Comparison of ENCODE assay signal across 8 mouse cellular contexts in the genomic region with DNA sequence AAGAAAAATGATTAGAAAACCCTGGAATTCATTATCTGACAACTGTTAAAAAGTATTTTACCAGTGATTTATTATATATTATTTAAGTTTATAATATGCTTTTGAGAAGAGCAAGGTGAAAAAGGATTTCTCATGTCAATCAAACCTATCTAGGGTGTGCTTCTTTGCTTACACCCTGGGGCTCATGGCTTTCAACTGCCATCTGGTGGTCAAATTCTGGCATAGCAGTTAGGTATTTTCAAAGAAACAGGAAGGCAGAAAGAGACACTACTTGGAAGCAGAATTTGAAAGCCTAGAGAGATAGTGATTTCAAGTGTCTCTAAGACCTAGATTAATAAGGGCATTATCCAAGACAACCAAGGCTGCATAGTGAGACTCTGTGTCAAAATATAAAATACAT.
DNase-seq lines count a peak whose midpoint lies in the region; ATAC-seq lines count a peak whose summit lies in the region.

No protein-coding gene starts in this region.

- H3K36me3 ChIP-seq in heart, embryonic 12.5 days = no peaks in the 10 kb centered on the region

- no peak overlapping the region for H3K4me2 ChIP-seq in heart, embryonic 12.5 days

- no peaks in the 10 kb centered on the region for H3K9me3 ChIP-seq in heart, embryonic 12.5 days (replicated peaks)

- ATAC-seq in heart, embryonic 12.5 days (ENCODE audit: insufficient number of reproducible peaks, low FRiP score) = no peak

- H3K27ac ChIP-seq in heart, embryonic 12.5 days (ENCODE audit: poor library complexity, severe bottlenecking) = no peak overlapping the region

- H3K4me3 ChIP-seq in heart, embryonic 12.5 days = no peak overlapping the region

- H3K9ac ChIP-seq in heart, embryonic 12.5 days = no peak overlapping the region

- no peaks in the 10 kb centered on the region for H3K27me3 ChIP-seq in heart, embryonic 12.5 days (replicated peaks)

- DNase-seq in heart, adult 18-20 months = peak; percentile 1 to 25
- DNase-seq in right cerebral cortex, adult 2 months (ENCODE audit: low spot score in 2 of 2) = peak; percentile 1 to 29
- DNase-seq in right cerebral cortex, postnatal 4 days = no peak
- DNase-seq in cerebellum, postnatal 10 days = peak; percentile 42 to 53
- peak; percentile 27 to 29 for DNase-seq in kidney, postnatal 36 days
- peak; percentile 6 for DNase-seq in skeletal muscle tissue, adult 2 months (ENCODE audit: low read depth, low spot score)
- no peak for DNase-seq in testis, postnatal 14 days (ENCODE audit: low spot score)

- no peaks in the 10 kb centered on the region for H3K4me1 ChIP-seq in heart, embryonic 12.5 days (replicated peaks)

Comparison
In these comparisons a context has a peak if more than half of its experiments do, and no peak if none do; other contexts are left out.
1. DNase-seq: peak in heart, adult 18-20 months (2 of 2), right cerebral cortex, adult 2 months (2 of 2), cerebellum, postnatal 10 days (2 of 2), kidney, postnatal 36 days (2 of 2) and skeletal muscle tissue, adult 2 months (single experiment); none in right cerebral cortex, postnatal 4 days (single experiment) and testis, postnatal 14 days (single experiment).